Mouse (Mus musculus): ENCODE data around the gene Gm20843.
"Not testable (repeated sequence)": the region's sequence is repeated elsewhere in the genome, so short reads cannot be mapped to it uniquely, and the experiment has no call there.

Gene Gm20843

DNA sequence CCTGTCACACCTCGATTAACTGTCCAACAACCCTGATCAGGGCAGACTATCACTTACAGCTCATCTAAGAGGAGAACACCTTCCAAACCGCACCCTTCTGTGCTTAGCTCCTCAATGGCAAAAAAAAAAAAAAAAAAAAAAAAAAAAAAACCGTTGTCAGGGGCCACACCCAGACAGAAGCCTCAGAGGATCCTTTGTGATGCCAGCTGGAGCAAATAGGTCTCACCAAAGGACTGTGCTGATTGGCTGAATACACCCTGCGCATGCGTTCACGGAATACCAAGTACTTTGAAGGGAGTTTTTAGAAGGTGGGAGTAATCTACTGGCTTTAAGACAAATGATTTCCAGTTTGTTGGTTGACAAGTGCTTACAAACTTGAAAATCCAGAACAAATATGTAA, at the start of gene Gm20843:
TSS of gene Gm20843 (minus strand) at position 101 of the 400 bp plus-strand sequence.
- DNase-seq (ENCODE audit: extremely low spot score), result not testable (repeated sequence)

All from embryo, embryonic 9.5 days (tissue).